In the genomic region with DNA sequence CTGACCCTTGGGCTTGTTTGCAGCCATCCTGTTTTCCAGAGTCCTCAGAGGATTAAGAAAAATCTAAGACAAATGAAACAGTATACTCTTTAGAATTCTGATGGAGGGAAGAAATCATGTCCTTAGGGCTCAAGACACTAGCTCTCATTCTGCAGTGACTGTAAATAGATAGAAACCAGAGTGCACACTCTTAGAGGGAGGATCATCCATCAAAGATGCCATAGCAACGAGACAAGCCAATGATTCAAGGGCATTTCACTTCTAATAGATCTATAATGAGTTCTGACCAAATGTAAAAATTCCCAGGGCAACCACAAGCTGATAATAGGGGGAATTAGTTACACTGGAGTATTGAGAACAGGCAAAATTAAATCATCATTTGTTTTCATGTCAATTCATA, we compare ENCODE assay signal across 16 mouse cellular contexts.
"Had no signal": no experiment of that assay in that cellular context is flagged by ENCODE, and none has a peak within 500 bp of the region (broad histone marks: within the 10 kb centered on the region; RNA-seq: fewer than 3 reads in every experiment).

No protein-coding gene starts in this region.

- H3K4me2 ChIP-seq: liver, embryonic 13.5 days; midbrain, embryonic 12.5 days; midbrain, embryonic 15.5 days; neural tube, embryonic 13.5 days had no signal

- DNase-seq: kidney, adult 9 months; kidney, postnatal 14 days; kidney, postnatal 4 days; liver, embryonic 13.5 days; lung, adult 2 months; right cerebral cortex, adult 18-20 months; right cerebral cortex, postnatal 14 days; right cerebral cortex, postnatal 4 days; thymus, adult 2 months; thymus, postnatal 14 days; thymus, postnatal 4 days had no signal

- H3K27ac ChIP-seq: liver, embryonic 13.5 days; macrophage; midbrain, embryonic 12.5 days; midbrain, embryonic 15.5 days; neural tube, embryonic 13.5 days; stomach, postnatal 0 days had no signal

- H3K4me3 ChIP-seq: liver, embryonic 13.5 days; midbrain, embryonic 12.5 days; midbrain, embryonic 15.5 days; neural tube, embryonic 13.5 days had no signal

- H3K9ac ChIP-seq: liver, embryonic 13.5 days; midbrain, embryonic 12.5 days; midbrain, embryonic 15.5 days; neural tube, embryonic 13.5 days had no signal

- H3K4me1 ChIP-seq: liver, embryonic 13.5 days; midbrain, embryonic 12.5 days; midbrain, embryonic 15.5 days had no signal

- H3K36me3 ChIP-seq: liver, embryonic 13.5 days had no signal

- H3K9me3 ChIP-seq: liver, embryonic 13.5 days; midbrain, embryonic 12.5 days; midbrain, embryonic 15.5 days; neural tube, embryonic 13.5 days had no signal

- H3K27me3 ChIP-seq: liver, embryonic 13.5 days; midbrain, embryonic 12.5 days; midbrain, embryonic 15.5 days; neural tube, embryonic 13.5 days had no signal

- ATAC-seq: midbrain, embryonic 15.5 days had no signal
